ENCODE assay signal across 8 mouse cellular contexts in genomic region chr11:54903339-54903738, GRCm38 (mm10). TPM values are rescaled to one million over a fixed set of nuclear protein-coding genes. Genes with fewer than 3 reads are reported as not detected.
DNase-seq lines count a peak whose midpoint lies in the region; ATAC-seq and TF ChIP-seq lines count a peak whose summit lies in the region.

No protein-coding gene starts in this region.

- no peak for TF ChIP-seq POLR2A in cortical plate, adult 2 months (IDR thresholded peaks at IDR 0.05; ENCODE audit: extremely low read depth, insufficient read depth, low read length)

- TF ChIP-seq CTCF in cortical plate, adult 2 months (IDR thresholded peaks at IDR 0.05; ENCODE audit: extremely low read depth, insufficient read depth, low read length) = no peak

- DNase-seq in heart, adult 18-20 months = no peak
- DNase-seq in midbrain, embryonic 10.5 days (ENCODE audit: low spot score) = no peak
- no peak for DNase-seq in cerebellum, adult 9-10 months
- DNase-seq in Muller cell, postnatal 12 days (ENCODE audit: inconsistent ontology term) = no peak
- DNase-seq in left cerebral cortex, postnatal 14 days (ENCODE audit: low spot score in 2 of 2) = no peak

- peaks cover 15% of the 10 kb centered on the region for H3K36me3 ChIP-seq in heart, embryonic 13.5 days
- H3K36me3 ChIP-seq in hindbrain, embryonic 13.5 days = peaks cover 3% of the 10 kb centered on the region; the same call in 1 of the 2 replicates
- H3K36me3 ChIP-seq in midbrain, embryonic 10.5 days = peaks cover 9% of the 10 kb centered on the region; the same call in 1 of the 2 replicates

- H3K4me3 ChIP-seq in heart, embryonic 13.5 days = peak overlapping the region; percentile 75
- peak overlapping the region; percentile 22; the same call in 1 of the 2 replicates for H3K4me3 ChIP-seq in cortical plate, adult 2 months (ENCODE audit: insufficient read depth, low read length)
- peak overlapping the region; percentile 55 for H3K4me3 ChIP-seq in hindbrain, embryonic 13.5 days
- H3K4me3 ChIP-seq in midbrain, embryonic 10.5 days = peak overlapping the region; percentile 67

- intact Hi-C loops in left cerebral cortex, postnatal 14 days (cut with DNase I) = no loop called here

- H3K9ac ChIP-seq in heart, embryonic 13.5 days = peak overlapping the region; percentile 85
- peak overlapping the region; percentile 69 for H3K9ac ChIP-seq in hindbrain, embryonic 13.5 days

- peak overlapping the region; percentile 88 for H3K4me2 ChIP-seq in heart, embryonic 13.5 days
- H3K4me2 ChIP-seq in hindbrain, embryonic 13.5 days = peak overlapping the region; percentile 80

- WGBS in heart, embryonic 13.5 days = 37% methylated on average over 5 of the region's 5 CpGs
- WGBS in hindbrain, embryonic 13.5 days = 74% methylated on average over 5 of the region's 5 CpGs
- WGBS in midbrain, embryonic 10.5 days = 76% methylated on average over 5 of the region's 5 CpGs

- H3K27ac ChIP-seq in heart, embryonic 13.5 days (replicated peaks) = peak overlapping the region; percentile 80
- H3K27ac ChIP-seq in cortical plate, adult 2 months (ENCODE audit: insufficient read depth, low read length) = no peak overlapping the region
- H3K27ac ChIP-seq in hindbrain, embryonic 13.5 days = no peak overlapping the region
- H3K27ac ChIP-seq in midbrain, embryonic 10.5 days (replicated peaks) = peak overlapping the region; percentile 70; the same call in 1 of the 2 replicates

- H3K27me3 ChIP-seq in heart, embryonic 13.5 days (replicated peaks) = no peaks in the 10 kb centered on the region
- no peaks in the 10 kb centered on the region for H3K27me3 ChIP-seq in hindbrain, embryonic 13.5 days
- peaks cover 9% of the 10 kb centered on the region for H3K27me3 ChIP-seq in midbrain, embryonic 10.5 days (ENCODE audit: low read depth, poor library complexity, severe bottlenecking)

- H3K4me1 ChIP-seq in heart, embryonic 13.5 days = peaks cover 46% of the 10 kb centered on the region
- no peaks in the 10 kb centered on the region; the same call in 1 of the 2 replicates for H3K4me1 ChIP-seq in cortical plate, adult 2 months (ENCODE audit: control insufficient read depth, insufficient read depth, low read length)
- H3K4me1 ChIP-seq in hindbrain, embryonic 13.5 days (replicated peaks) = peaks cover 18% of the 10 kb centered on the region
- peaks cover 27% of the 10 kb centered on the region for H3K4me1 ChIP-seq in midbrain, embryonic 10.5 days

- no peaks in the 10 kb centered on the region for H3K9me3 ChIP-seq in heart, embryonic 13.5 days
- no peaks in the 10 kb centered on the region for H3K9me3 ChIP-seq in hindbrain, embryonic 13.5 days
- H3K9me3 ChIP-seq in midbrain, embryonic 10.5 days (replicated peaks) = no peaks in the 10 kb centered on the region

- ATAC-seq in heart, embryonic 13.5 days (ENCODE audit: extremely low read depth, insufficient number of reproducible peaks, low FRiP score, low TSS enrichment) = no peak
- no peak for ATAC-seq in hindbrain, embryonic 13.5 days (ENCODE audit: low FRiP score)

RNA-seq across cellular contexts. Expression of gene Gpx3, which starts 1.1 kb away (rescaled TPM):
- polyA plus RNA-seq in heart, embryonic 13.5 days (2015; fragmentation: Nextera tagmentation; extraction: Ambion mirVana) = 1,129 and 1,294 TPM in 2 replicates
- 100 to 1,000 TPM; 206 to 329 TPM for total RNA-seq in heart, adult 18-20 months (2021)
- 4.1 and 5.9 TPM in 2 replicates for polyA plus RNA-seq in cortical plate, adult 2 months (2012; rRNA removed)
- 50.2 and 54.0 TPM in 2 replicates for polyA plus RNA-seq in hindbrain, embryonic 13.5 days (2015; fragmentation: Nextera tagmentation; extraction: Ambion mirVana)
- polyA plus RNA-seq in midbrain, embryonic 10.5 days (2016; fragmentation: Nextera tagmentation; extraction: Ambion mirVana) = 68.6 and 72.1 TPM in 2 replicates
- 10 to 100 TPM in 1 of 2 experiments, 1 to 10 TPM in 1; 8.3 to 10.7 TPM for total RNA-seq in left cerebral cortex, postnatal 14 days (2021)

RNA-seq across cellular contexts. Expression of gene Hint1, which starts 37.2 kb away (rescaled TPM):
- polyA plus RNA-seq in heart, embryonic 13.5 days (2015; fragmentation: Nextera tagmentation; extraction: Ambion mirVana) = 637 and 710 TPM in 2 replicates
- total RNA-seq in heart, adult 18-20 months (2021) = 100 to 1,000 TPM; 303 to 309 TPM
- polyA plus RNA-seq in cortical plate, adult 2 months (2012; rRNA removed) = 532 and 541 TPM in 2 replicates
- polyA plus RNA-seq in hindbrain, embryonic 13.5 days (2015; fragmentation: Nextera tagmentation; extraction: Ambion mirVana) = 793 and 823 TPM in 2 replicates
- 625 and 682 TPM in 2 replicates for polyA plus RNA-seq in midbrain, embryonic 10.5 days (2016; fragmentation: Nextera tagmentation; extraction: Ambion mirVana)
- total RNA-seq in left cerebral cortex, postnatal 14 days (2021) = 100 to 1,000 TPM; 276 TPM

RNA-seq across cellular contexts. Expression of gene Lyrm7, which starts 42.6 kb away (rescaled TPM):
- 12.2 and 17.2 TPM in 2 replicates for polyA plus RNA-seq in heart, embryonic 13.5 days (2015; fragmentation: Nextera tagmentation; extraction: Ambion mirVana)
- total RNA-seq in heart, adult 18-20 months (2021) = 10 to 100 TPM; 30.9 to 34.4 TPM
- polyA plus RNA-seq in cortical plate, adult 2 months (2012; rRNA removed) = 24.4 and 25.1 TPM in 2 replicates
- 9.1 and 11.7 TPM in 2 replicates for polyA plus RNA-seq in hindbrain, embryonic 13.5 days (2015; fragmentation: Nextera tagmentation; extraction: Ambion mirVana)
- polyA plus RNA-seq in midbrain, embryonic 10.5 days (2016; fragmentation: Nextera tagmentation; extraction: Ambion mirVana) = 4.7 and 6.5 TPM in 2 replicates
- 10 to 100 TPM; 19.5 to 25.9 TPM for total RNA-seq in left cerebral cortex, postnatal 14 days (2021)

RNA-seq across cellular contexts. Expression of gene Tnip1, which starts 59.4 kb away (rescaled TPM):
- 18.6 and 21.2 TPM in 2 replicates for polyA plus RNA-seq in heart, embryonic 13.5 days (2015; fragmentation: Nextera tagmentation; extraction: Ambion mirVana)
- total RNA-seq in heart, adult 18-20 months (2021) = 10 to 100 TPM; 26.7 to 32.7 TPM
- polyA plus RNA-seq in cortical plate, adult 2 months (2012; rRNA removed) = 22.7 and 25.3 TPM in 2 replicates
- 19.3 TPM in 2 replicates for polyA plus RNA-seq in hindbrain, embryonic 13.5 days (2015; fragmentation: Nextera tagmentation; extraction: Ambion mirVana)
- 9.5 and 11.6 TPM in 2 replicates for polyA plus RNA-seq in midbrain, embryonic 10.5 days (2016; fragmentation: Nextera tagmentation; extraction: Ambion mirVana)
- 10 to 100 TPM; 32.4 to 35.0 TPM for total RNA-seq in left cerebral cortex, postnatal 14 days (2021)

Comparison
In these comparisons a context has a peak if more than half of its experiments do, and no peak if none do; other contexts are left out.
1. H3K27ac ChIP-seq: peak in heart, embryonic 13.5 days (single experiment) and midbrain, embryonic 10.5 days (single experiment); none in cortical plate, adult 2 months (single experiment) and hindbrain, embryonic 13.5 days (single experiment).
2. H3K4me3 ChIP-seq: peak in every context shown above with its lines; median percentile 75 in heart, embryonic 13.5 days; 67 in midbrain, embryonic 10.5 days; 55 in hindbrain, embryonic 13.5 days; 22 in cortical plate, adult 2 months.
3. RNA of gene Gpx3, which starts 1.1 kb away (polyA plus RNA-seq): 1,129 to 1,294 TPM in heart, embryonic 13.5 days; 68.6 to 72.1 TPM in midbrain, embryonic 10.5 days, 50.2 to 54.0 TPM in hindbrain, embryonic 13.5 days and 4.1 to 5.9 TPM in cortical plate, adult 2 months; every median in the first group is over 10 times any median in the second.